Mouse (Mus musculus) ovary, adult 18-20 months (tissue): ENCODE measurements around the gene Serpinf1.
A peak's percentile ranks its signal among the peaks of the same experiment; 100 is the strongest.
"Not testable (repeated sequence)": the region's sequence is repeated elsewhere in the genome, so short reads cannot be mapped to it uniquely, and the experiment has no call there.

ENCODE experiments used
- DNase-seq: peaks from one replicate; pipeline ENCODE4 v3.0.0; 2022; ENCODE audit warnings: low spot score, mixed read lengths

Serpinf1 gene

DNA sequence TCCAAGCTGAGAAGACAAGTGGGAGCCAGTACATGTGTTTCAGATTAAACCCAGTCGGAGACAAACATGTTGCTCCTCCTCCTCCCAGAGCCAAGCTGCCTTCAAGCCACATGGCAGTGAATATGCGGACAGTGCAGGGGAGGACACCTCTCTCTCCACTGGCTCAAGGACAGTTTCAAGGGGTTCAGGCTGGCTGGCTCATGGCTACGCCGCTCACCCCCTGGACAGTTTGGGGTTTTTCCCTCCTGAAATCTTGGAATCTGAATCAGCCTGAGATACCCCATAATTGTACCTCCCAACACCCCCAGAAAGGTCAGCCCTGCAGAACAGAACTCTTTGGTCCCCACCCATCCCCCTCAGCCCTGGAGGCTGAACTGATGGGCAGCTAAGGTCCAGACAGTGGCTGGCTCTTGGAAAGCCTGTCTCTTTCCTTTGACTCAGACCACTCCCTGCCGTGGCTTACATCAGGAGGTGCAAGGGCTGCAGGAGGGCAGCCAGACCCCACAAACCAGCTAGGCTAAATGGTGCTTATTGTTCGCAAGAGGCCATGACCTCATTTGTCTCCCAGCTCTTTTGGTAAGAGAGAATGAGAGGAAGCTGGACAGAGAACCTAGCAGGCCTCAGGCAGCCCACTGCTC, 1.0 kb downstream of the Serpinf1 start:
- no peak for DNase-seq

DNA sequence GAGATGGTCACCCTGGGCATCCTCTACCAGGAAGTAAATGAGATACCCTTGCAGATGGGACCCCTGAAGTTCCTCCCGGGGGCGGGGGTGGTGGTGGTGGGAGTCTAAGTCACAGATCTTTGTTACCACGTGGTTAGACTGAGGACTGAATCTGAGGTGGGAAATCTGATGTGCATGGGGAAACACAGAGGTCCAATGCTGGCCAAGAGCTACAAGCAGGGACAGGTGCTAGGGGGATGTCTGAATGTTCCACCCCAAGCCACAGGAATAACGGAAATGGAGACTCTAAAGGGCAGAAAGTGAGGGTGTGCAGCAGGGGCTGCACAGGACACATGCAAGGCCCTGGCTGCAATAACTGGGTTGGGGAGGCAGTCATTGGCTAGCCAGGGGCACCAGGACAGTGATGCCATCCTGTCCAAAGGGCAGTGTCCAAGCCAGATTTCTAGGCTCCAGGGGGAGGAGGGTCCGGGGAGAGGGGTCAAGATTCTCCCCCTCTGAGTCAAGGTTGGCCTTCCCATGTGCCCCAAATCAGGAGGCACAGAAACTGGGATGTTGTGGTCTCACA, 1.6 kb downstream of the Serpinf1 start:
- no peak for DNase-seq

DNA sequence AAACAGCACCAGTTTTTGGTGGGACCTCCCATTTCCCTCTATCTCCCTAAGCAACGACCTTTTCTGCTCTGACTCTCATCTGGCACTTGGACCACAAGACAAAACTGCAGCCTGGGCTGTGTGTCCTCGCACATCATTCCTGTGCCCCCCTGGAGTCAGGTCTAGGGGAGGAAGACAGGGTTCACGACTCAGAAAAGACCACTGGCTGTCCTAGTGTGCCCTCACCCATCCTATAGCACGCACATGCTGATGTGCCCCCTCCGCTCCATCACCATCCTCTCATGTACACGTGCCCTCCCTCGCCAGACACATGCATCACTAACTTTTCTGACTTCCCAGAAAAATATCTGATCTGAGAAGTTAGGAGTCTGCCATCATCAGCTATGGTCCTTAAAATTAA, 2.5 kb downstream of the Serpinf1 start:
- no peak for DNase-seq

DNA sequence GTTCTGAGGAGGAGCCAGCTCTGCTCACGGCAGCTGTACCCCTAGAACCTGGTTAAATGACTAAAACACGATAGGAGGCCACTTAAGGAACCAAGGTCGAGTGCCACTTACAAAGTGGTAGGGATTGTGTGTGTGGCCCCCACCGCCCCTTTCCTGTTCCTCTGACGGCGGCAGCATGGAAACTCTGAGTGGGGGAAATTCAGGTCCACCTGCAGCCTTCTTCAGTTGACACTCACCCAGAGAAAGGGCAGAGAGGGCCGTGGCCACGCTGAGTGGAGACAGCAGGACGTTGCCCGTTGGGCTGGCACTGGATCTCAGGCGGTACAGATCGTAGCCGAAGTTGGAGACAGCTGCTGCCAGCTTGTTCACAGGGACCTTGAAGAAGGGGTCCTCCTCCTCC, 6.5 kb downstream of the Serpinf1 start:
- DNase-seq, result no peak

DNA sequence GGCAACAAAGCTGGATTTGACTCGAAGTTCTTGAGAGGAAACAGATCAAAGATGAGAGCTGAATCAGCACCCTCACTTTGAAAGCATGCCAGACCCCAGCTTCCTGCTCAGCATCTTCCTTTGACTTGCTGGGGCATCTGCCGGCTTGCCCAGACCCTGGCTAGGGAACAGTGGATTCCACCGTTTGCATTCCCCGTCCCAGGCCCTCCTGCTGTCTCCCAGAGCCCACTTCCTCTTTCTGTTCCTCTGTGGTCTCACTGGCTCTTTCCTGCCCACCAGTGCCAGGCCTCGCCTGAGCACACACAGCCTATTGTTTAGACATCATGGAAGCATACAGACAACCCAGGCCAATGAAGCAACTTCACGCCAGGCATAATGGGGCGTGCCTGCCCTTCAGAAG, 7.4 kb downstream of the Serpinf1 start:
- DNase-seq, result no peak

DNA sequence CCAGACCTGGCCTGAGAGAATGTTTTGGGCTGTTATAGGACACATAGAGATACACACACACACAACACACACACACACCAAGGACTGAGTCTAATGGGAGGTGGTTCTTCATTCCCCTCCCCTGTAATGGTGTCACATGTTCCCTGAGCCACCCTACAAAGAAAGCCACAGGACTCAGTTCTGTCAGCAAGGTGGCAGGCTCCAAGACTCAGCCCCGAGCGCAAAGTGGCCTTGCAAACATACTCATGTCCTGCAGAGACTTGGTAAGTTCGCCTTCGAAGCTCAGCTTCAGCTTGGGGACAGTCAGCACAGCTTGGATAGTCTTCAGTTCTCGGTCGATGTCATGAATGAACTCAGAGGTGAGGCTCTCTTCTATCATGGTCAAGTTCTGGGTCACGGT, 11.9 kb downstream of the Serpinf1 start:
- DNase-seq, result no peak

DNA sequence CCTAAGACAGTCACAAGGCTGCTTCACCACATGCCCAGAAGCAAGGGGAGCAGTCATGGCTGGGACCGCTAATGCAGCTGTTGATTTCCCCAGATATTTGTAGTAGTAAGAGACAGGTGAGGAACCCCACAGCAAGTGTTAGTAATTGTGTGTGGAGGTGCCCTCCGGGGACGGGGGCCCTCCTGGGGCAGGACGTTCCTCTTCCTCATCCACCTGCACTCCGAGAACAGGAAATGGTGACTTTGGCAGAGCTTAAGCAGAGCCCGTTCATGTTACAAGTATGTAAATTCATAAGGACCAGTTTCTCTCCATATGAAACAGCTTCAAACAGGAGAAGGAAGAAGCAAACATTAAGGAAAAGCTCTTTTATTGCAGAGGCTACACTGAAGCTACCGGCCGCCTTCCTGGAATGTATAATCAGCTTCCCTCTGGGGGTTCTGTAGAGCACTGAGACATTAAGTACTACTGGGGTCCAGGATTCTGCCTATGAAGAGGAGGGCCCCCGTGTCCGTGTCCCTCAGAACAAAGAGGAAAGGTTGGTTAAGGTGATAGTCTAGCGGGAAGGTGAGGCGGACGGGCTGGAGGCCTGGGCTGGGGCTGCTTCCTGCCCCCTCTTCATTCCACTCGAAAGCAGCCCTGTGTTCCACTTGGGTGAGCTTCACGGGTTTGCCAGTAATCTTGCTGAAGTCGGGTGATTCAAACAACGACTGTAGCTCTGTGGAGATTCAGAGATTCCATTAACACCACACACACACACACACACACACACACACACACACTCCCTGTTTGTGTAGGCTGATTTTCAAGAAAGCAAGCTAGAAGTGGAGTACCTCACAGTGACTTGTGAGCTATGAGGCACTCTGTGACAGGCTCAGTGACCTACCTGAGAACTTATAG, 12.6 kb downstream of the Serpinf1 start:
- no peak for DNase-seq

DNA sequence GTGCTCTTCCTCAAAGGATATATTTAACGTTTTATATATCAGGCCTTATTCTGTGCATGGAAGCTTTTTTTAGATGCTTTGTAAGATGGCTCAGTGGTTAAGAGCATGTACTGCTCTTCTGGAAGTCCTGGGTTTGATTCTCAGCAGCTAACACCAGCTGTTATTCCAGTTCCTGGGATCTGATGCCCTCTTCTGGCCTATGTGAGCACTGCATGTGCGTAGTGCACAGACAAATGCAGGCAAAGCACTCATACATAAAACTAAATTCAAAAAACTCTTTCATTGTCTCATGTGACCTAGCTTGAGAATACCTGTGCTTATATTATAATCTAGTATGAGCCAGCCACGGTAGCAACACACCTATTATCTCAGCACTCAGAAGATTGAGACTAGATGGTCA, 15.6 kb downstream of the Serpinf1 start:
- DNase-seq, result no peak

DNA sequence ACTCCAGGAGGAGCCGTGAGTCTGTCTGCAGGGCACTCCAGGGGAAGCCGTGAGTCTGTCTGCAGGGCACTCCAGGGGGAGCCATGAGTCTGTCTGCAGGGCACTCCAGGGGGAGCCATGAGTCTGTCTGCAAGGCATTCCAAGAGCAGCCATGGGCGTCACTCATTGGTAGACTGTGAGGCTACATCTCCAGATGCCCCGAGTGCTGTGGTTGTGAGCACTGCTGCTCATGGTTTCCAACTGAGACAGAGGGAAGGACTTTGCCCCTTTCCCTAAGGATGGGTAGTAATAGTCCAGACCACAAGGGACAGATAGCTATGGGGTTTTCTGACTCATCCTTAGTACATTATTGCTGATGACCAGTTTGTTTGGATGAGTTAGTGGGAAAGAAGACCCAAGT, 16.4 kb downstream of the Serpinf1 start:
- no peak for DNase-seq

DNA sequence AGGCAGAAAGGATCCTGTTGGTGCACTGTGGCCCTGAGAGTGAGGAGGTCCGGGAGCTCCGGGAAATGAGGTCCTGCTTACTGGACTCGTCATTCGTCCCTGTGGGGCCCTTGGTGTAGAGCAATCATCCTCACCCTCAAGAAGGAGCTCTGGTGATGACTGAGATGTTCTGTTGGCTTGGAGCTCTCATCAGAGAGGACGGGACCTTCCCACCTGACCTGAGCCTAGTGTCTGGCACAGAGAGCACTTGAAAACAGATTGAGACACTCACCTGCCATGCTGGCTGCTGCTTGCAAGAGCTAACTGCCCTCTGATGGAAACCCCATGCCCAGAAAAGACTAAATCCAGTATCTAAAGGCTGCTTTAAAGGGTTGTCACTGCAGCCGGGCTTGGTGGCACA, 17.7 kb downstream of the Serpinf1 start:
- DNase-seq, result no peak

DNA sequence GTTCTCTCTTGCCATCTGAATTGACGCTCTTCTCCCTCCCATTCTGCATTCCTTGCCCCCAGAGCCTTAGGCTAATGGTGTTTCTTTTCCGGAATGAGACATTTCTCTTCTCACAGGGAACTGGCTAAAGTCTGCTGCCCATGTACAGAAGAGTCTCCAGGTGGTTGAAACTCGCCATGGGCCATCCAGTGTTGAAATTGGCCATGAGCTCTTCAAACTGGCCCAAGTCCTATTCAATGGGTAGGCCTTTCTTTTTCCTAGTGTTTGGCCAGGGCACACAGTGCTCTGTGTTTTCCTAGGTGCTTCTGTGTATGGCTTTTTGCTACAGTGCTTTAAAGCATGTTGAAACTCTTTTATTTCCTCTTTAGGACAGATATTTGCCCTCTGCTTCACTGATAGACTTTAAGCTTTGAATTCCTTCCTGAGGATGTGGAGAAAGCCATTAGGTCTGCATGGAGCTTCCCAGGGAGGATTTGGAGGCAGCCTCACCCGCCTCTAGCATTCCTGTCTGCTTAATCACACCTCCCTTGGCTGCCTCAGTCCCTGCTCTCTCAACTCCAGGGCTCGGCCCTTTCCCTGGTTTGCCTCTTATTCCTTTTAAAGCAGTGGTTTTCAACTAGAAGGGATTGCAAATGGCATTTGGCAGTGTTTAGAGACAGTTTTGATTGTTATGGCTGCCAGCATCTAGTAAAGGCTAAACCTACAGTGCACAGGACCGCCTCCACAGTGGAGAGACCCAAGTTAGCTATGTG, 19.0 kb downstream of the Serpinf1 start:
- peak; percentile 38 for DNase-seq

DNA sequence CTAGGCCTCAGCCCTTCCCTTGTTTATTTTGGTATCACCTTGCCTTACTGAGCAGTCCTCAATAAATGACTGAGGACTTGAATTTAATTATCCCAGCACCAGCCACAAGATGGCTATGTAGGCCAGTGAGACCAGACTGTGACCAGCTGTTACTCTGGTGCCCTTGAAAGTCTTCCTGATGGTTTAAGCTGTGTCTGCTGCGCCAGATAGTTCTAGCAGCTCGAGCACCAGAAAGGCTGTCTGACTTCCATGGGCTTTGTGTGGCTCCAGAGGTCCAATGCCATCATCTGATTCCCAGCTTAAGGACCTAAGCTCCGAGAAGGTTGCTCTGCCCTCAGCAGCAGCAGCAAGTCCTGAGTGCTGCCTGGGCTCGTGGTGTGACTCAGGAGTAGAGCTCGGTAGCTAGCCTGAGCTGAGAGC, 20.2 kb downstream of the Serpinf1 start:
- DNase-seq, result peak; percentile 45

DNA sequence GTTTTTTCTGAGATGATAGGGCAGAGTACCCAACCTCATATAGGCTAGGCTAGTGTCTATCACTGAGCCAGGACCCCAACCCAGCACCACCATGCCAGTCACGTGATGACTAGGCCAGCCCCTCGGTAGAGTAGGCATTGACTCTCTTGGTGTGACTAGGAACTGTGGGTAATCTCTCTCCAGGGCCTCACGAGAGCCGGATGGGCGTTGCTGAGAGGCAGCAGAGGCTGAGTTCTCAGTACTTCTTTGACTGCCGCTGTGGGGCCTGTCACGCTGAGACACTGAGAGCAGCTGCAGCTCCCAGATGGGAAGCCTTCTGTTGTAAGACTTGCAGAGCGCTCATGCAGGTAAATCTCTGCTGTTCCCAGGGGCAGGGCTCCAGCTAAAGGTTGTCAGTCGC, 22.4 kb downstream of the Serpinf1 start:
- DNase-seq, result no peak

DNA sequence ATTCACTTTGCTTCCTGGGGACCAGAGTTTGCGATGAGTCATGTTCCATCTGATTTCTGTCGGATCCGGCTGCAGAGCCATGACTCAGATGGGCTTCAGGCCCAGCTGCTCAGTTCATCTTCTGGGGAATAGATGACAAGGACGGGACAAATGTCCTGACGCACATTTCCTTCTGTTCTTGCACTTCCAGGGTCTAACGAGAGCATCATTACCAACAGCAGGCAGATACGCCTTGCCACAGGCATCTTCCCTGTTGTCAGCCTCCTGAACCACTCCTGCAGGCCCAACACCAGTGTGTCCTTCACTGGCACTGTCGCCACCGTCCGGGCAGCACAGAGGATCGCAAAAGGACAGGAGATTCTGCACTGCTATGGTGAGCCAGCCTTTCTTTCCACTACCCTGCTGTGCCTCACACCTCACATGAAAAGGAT, 23.1 kb downstream of the Serpinf1 start:
- DNase-seq, result no peak

DNA sequence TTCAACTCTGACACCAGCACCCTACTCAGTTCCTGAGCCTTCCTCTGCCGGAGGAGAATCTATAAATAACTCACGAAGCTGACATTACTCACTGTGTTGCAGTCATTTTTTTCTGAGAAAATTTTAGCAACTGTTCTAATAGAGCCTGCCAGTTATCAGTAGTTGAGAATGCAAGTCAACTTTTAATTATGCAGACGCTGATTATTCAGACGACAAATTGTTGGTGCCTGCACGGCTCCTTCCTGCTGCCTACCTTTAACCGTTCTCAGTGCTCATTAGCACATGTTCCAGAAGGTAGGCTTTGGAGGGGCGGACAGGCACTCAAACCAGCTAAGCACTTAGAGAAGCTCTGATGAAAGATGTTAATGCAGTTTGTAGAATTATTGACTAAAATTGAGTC, 25.0 kb downstream of the Serpinf1 start:
- DNase-seq, result no peak

DNA sequence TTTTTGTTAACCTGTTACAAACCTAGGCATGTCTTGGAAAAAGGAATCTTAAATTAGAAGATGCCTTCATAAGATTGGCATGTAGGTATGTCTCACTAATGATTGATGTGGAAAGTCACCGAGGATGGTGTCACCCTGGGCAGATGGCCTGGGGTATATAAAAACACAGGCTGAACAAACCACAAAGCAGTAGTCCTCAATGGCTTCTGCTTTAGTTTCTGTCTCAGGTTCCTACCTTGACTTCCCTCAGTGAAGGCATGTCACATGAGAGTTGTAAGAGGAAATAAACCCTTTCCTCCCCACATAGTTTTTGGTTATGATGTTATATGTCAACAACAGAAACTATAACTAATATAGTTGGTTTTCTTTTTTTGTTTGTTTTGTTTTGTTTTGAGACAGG, 26.9 kb downstream of the Serpinf1 start:
- DNase-seq, result no peak

DNA sequence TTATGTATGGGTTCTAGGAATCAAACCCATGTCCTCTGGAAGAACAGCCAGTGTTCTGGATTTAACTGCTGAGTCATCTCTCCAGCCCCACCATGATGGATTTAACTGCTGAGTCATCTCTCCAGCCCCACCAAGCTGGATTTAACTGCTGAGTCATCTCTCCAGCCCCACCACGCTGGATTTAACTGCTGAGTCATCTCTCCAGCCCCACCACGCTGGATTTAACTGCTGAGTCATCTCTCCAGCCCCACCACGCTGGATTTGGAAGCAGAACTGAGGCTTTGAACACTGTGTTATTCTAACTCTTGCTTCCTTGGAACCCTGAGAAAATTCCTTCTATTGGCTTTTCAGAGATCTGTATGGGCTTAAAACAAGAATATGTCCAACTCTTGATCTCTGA, 39.0 kb downstream of the Serpinf1 start:
- DNase-seq, result not testable (repeated sequence)

DNA sequence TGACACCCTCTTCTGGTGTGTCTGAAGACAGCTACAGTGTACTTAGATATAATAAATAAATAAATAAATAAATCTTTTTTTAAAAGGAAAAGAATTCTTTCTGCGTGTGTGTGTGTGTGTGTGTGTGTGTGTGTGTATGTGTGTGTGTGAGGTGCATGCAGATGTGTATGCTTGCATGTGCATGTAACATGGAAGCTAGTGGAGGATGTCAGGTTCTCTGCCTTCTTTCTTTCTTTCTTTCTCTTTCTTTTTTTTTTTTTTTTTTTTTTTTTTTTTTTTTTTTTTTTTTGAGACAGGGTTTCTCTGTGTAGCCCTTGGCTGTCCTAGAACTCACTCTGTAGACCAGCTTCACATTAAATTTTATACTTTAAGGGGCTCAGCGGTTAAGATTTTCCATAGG, 43.7 kb downstream of the Serpinf1 start:
- not testable (repeated sequence) for DNase-seq

DNA sequence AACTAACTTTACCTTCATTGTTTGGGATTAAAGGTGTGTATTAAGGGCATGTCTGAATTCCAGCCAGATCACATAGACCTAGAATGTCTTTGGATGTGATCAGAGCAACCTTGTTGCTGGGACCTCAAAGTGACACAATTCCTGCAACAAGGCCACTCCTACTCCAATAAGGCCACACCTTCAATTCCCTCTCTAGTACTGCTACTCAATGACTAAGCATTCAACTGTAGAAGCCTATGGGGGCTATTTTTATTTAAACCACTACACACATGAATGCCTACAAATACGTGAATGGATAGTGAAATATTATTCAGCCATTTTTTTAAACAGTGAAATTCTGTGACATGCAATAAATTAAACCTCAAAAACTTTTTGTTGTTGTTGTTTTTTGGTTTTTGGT, 45.4 kb downstream of the Serpinf1 start:
- DNase-seq, result no peak
